Comparison of ENCODE assay signal across 12 mouse cellular contexts in genomic region chr11:43563654-43564244, GRCm38 (mm10). TPM values are rescaled to one million over a fixed set of nuclear protein-coding genes. Genes with fewer than 3 reads are reported as not detected.
DNase-seq lines count a peak whose midpoint lies in the region; ATAC-seq and TF ChIP-seq lines count a peak whose summit lies in the region.
"Had no signal": no experiment of that assay in that cellular context is flagged by ENCODE, and none has a peak within 500 bp of the region (broad histone marks: within the 10 kb centered on the region; RNA-seq: fewer than 3 reads in every experiment).

No protein-coding gene starts in this region.

- H3K4me2 ChIP-seq in liver, embryonic 12.5 days: no peak overlapping the region
- H3K4me2 ChIP-seq in liver, embryonic 11.5 days: no peak overlapping the region
- H3K4me2 ChIP-seq in forebrain, embryonic 12.5 days: no peak overlapping the region
- H3K4me2 ChIP-seq in hindbrain, embryonic 16.5 days (ENCODE audit: low read length): no peak overlapping the region
- no peak overlapping the region for H3K4me2 ChIP-seq in midbrain, postnatal 0 days (ENCODE audit: low read depth, low read length, poor library complexity, severe bottlenecking)

- no peak overlapping the region for H3K9ac ChIP-seq in liver, embryonic 12.5 days
- no peak overlapping the region for H3K9ac ChIP-seq in liver, embryonic 11.5 days (ENCODE audit: low read depth, low read length)
- no peak overlapping the region for H3K9ac ChIP-seq in forebrain, embryonic 12.5 days
- no peak overlapping the region for H3K9ac ChIP-seq in hindbrain, embryonic 16.5 days (ENCODE audit: low read depth, low read length)
- no peak overlapping the region for H3K9ac ChIP-seq in midbrain, postnatal 0 days (replicated peaks; ENCODE audit: low read length, poor library complexity, severe bottlenecking)

- H3K4me3 ChIP-seq in liver, embryonic 12.5 days: no peak overlapping the region
- no peak overlapping the region for H3K4me3 ChIP-seq in liver, embryonic 11.5 days (ENCODE audit: low read depth, low read length)
- H3K4me3 ChIP-seq in forebrain, embryonic 12.5 days (replicated peaks): no peak overlapping the region
- no peak overlapping the region for H3K4me3 ChIP-seq in hindbrain, embryonic 16.5 days (ENCODE audit: low read length)
- H3K4me3 ChIP-seq in midbrain, postnatal 0 days (ENCODE audit: low read depth, low read length): no peak overlapping the region

- peaks cover 11% of the 10 kb centered on the region; the same call in 1 of the 2 replicates for H3K4me1 ChIP-seq in liver, embryonic 12.5 days
- peaks cover 7% of the 10 kb centered on the region for H3K4me1 ChIP-seq in liver, embryonic 11.5 days (replicated peaks; ENCODE audit: control insufficient read depth, insufficient read depth, low read length)
- H3K4me1 ChIP-seq in forebrain, embryonic 12.5 days: peaks cover 56% of the 10 kb centered on the region
- peaks cover 9% of the 10 kb centered on the region for H3K4me1 ChIP-seq in hindbrain, embryonic 16.5 days (ENCODE audit: control insufficient read depth, insufficient read depth, low read depth, low read length)
- H3K4me1 ChIP-seq in midbrain, postnatal 0 days (ENCODE audit: insufficient read depth, low read length): no peaks in the 10 kb centered on the region

- H3K36me3 ChIP-seq in liver, embryonic 12.5 days: 0 out of 2 replicates have a peak, but pooled peaks cover 3% of the 10 kb centered on the region
- H3K36me3 ChIP-seq in liver, embryonic 11.5 days (ENCODE audit: control insufficient read depth, insufficient read depth, low read length): no peaks in the 10 kb centered on the region
- H3K36me3 ChIP-seq in forebrain, embryonic 12.5 days (replicated peaks): peaks cover 6% of the 10 kb centered on the region
- no peaks in the 10 kb centered on the region; the same call in 1 of the 2 replicates for H3K36me3 ChIP-seq in hindbrain, embryonic 16.5 days (ENCODE audit: control insufficient read depth, insufficient read depth, low read length)
- H3K36me3 ChIP-seq in midbrain, postnatal 0 days (ENCODE audit: insufficient read depth, low read length): no peaks in the 10 kb centered on the region

- 64% methylated on average over 10 of the region's 10 CpGs for WGBS in liver, embryonic 12.5 days (ENCODE audit: insufficient replicate concordance)
- 74% methylated on average over 10 of the region's 10 CpGs for WGBS in liver, embryonic 11.5 days
- WGBS in forebrain, embryonic 12.5 days: 52% methylated on average over 10 of the region's 10 CpGs
- WGBS in hindbrain, embryonic 16.5 days: 55% methylated on average over 10 of the region's 10 CpGs
- 54% methylated on average over 10 of the region's 10 CpGs for WGBS in midbrain, postnatal 0 days

- H3K9me3 ChIP-seq in liver, embryonic 12.5 days (replicated peaks): no peaks in the 10 kb centered on the region
- H3K9me3 ChIP-seq in liver, embryonic 11.5 days (ENCODE audit: control insufficient read depth, low read length): no peaks in the 10 kb centered on the region
- H3K9me3 ChIP-seq in forebrain, embryonic 12.5 days: no peaks in the 10 kb centered on the region
- H3K9me3 ChIP-seq in hindbrain, embryonic 16.5 days (ENCODE audit: control insufficient read depth, low read length): no peaks in the 10 kb centered on the region
- H3K9me3 ChIP-seq in midbrain, postnatal 0 days (ENCODE audit: low read length): no peaks in the 10 kb centered on the region

- no peaks in the 10 kb centered on the region for H3K27me3 ChIP-seq in liver, embryonic 12.5 days (replicated peaks)
- no peaks in the 10 kb centered on the region for H3K27me3 ChIP-seq in liver, embryonic 11.5 days (replicated peaks; ENCODE audit: control insufficient read depth, insufficient read depth, low read length)
- H3K27me3 ChIP-seq in forebrain, embryonic 12.5 days: no peaks in the 10 kb centered on the region
- H3K27me3 ChIP-seq in hindbrain, embryonic 16.5 days (replicated peaks; ENCODE audit: control insufficient read depth, insufficient read depth, low read length): no peaks in the 10 kb centered on the region
- H3K27me3 ChIP-seq in midbrain, postnatal 0 days (ENCODE audit: insufficient read depth, low read length): no peaks in the 10 kb centered on the region

- TF ChIP-seq CTCF in midbrain, postnatal 0 days (IDR thresholded peaks at IDR 0.05): no peak

- DNase-seq in liver, embryonic 11.5 days (ENCODE audit: low spot score): no peak
- DNase-seq in midbrain, postnatal 0 days (ENCODE audit: low spot score): no peak
- no peak for DNase-seq in layer of hippocampus, postnatal 10 days (ENCODE audit: low spot score in 2 of 2)
- DNase-seq: right cerebral cortex, postnatal 4 days had no signal

- peak overlapping the region; percentile 13; the same call in 1 of the 2 replicates for H3K27ac ChIP-seq in liver, embryonic 12.5 days
- no peak overlapping the region for H3K27ac ChIP-seq in liver, embryonic 11.5 days (ENCODE audit: low read depth, low read length)
- peak overlapping the region; percentile 42; the same call in 1 of the 2 replicates for H3K27ac ChIP-seq in forebrain, embryonic 12.5 days
- H3K27ac ChIP-seq in hindbrain, embryonic 16.5 days (ENCODE audit: low read depth, low read length): 0 out of 2 replicates have a peak overlapping the region, but pooled peaks have one; percentile 45
- H3K27ac ChIP-seq in midbrain, postnatal 0 days (ENCODE audit: low read depth, low read length): no peak overlapping the region

- ATAC-seq in liver, embryonic 12.5 days: no peak
- ATAC-seq in liver, embryonic 11.5 days (replicated peaks; ENCODE audit: low FRiP score): no peak
- peak; percentile 67 for ATAC-seq in forebrain, embryonic 12.5 days (ENCODE audit: low FRiP score)
- no peak for ATAC-seq in hindbrain, embryonic 16.5 days
- 0 out of 2 replicates have a peak, but pooled peaks have one; percentile 44 for ATAC-seq in midbrain, postnatal 0 days (ENCODE audit: low FRiP score)
- no peak for ATAC-seq in megakaryocyte-erythroid progenitor cell, adult 5-6 weeks (replicated peaks; ENCODE audit: low FRiP score, low TSS enrichment, poor library complexity, severe bottlenecking)

RNA-seq across cellular contexts. Expression of gene 4933415A04Rik, which starts 23.1 kb away (rescaled TPM):
- polyA plus RNA-seq in liver, embryonic 12.5 days (2016; fragmentation: Nextera tagmentation; extraction: Ambion mirVana): 1.0 and 1.4 TPM in 2 replicates
- polyA plus RNA-seq in liver, embryonic 11.5 days (2014; fragmentation: Nextera tagmentation; extraction: Ambion mirVana): 2.1 and 2.7 TPM in 2 replicates
- polyA plus RNA-seq in forebrain, embryonic 12.5 days (2016; fragmentation: Nextera tagmentation; extraction: Ambion mirVana): 5.8 and 6.1 TPM in 2 replicates
- 2.2 and 3.3 TPM in 2 replicates for polyA plus RNA-seq in hindbrain, embryonic 16.5 days (2015; fragmentation: Nextera tagmentation; extraction: Ambion mirVana)
- total RNA-seq in midbrain, postnatal 0 days (2014; rRNA removed): 0.27 and 0.85 TPM in 2 replicates
- polyA plus RNA-seq in midbrain, postnatal 0 days (2015; fragmentation: Nextera tagmentation; extraction: Ambion mirVana): 1.6 and 2.3 TPM in 2 replicates
- total RNA-seq in megakaryocyte-erythroid progenitor cell, adult 5-6 weeks (2014; fragmentation: Nextera tagmentation): not detected in 2 replicates
- not detected in 2 replicates for total RNA-seq in megakaryocyte-erythroid progenitor cell, adult 5-6 weeks (2017)
- 1 to 10 TPM; 1.9 to 2.6 TPM for total RNA-seq in layer of hippocampus, postnatal 10 days (2021)

RNA-seq across cellular contexts. Expression of gene Ccnjl, which starts 35.2 kb away (rescaled TPM):
- 5.4 and 5.6 TPM in 2 replicates for polyA plus RNA-seq in liver, embryonic 12.5 days (2016; fragmentation: Nextera tagmentation; extraction: Ambion mirVana)
- polyA plus RNA-seq in liver, embryonic 11.5 days (2014; fragmentation: Nextera tagmentation; extraction: Ambion mirVana): 11.8 and 12.7 TPM in 2 replicates
- polyA plus RNA-seq in forebrain, embryonic 12.5 days (2016; fragmentation: Nextera tagmentation; extraction: Ambion mirVana): 20.6 and 22.1 TPM in 2 replicates
- polyA plus RNA-seq in hindbrain, embryonic 16.5 days (2015; fragmentation: Nextera tagmentation; extraction: Ambion mirVana): 7.1 and 10.7 TPM in 2 replicates
- total RNA-seq in midbrain, postnatal 0 days (2014; rRNA removed): 2.2 and 4.4 TPM in 2 replicates
- 3.1 and 3.2 TPM in 2 replicates for polyA plus RNA-seq in midbrain, postnatal 0 days (2015; fragmentation: Nextera tagmentation; extraction: Ambion mirVana)
- total RNA-seq in megakaryocyte-erythroid progenitor cell, adult 5-6 weeks (2014; fragmentation: Nextera tagmentation): 1.7 TPM in 1 of 2 replicates, not detected in the other
- 0.11 and 0.33 TPM in 2 replicates for total RNA-seq in megakaryocyte-erythroid progenitor cell, adult 5-6 weeks (2017)
- total RNA-seq in layer of hippocampus, postnatal 10 days (2021): 10 to 100 TPM in 1 of 2 experiments, 1 to 10 TPM in 1; 8.8 to 10.1 TPM

RNA-seq across cellular contexts. Expression of gene Fabp6, which starts 37.6 kb away (rescaled TPM):
- not detected in 2 replicates for polyA plus RNA-seq in liver, embryonic 12.5 days (2016; fragmentation: Nextera tagmentation; extraction: Ambion mirVana)
- not detected in 2 replicates for polyA plus RNA-seq in liver, embryonic 11.5 days (2014; fragmentation: Nextera tagmentation; extraction: Ambion mirVana)
- not detected in 2 replicates for polyA plus RNA-seq in forebrain, embryonic 12.5 days (2016; fragmentation: Nextera tagmentation; extraction: Ambion mirVana)
- polyA plus RNA-seq in hindbrain, embryonic 16.5 days (2015; fragmentation: Nextera tagmentation; extraction: Ambion mirVana): not detected in 2 replicates
- not detected in 2 replicates for total RNA-seq in midbrain, postnatal 0 days (2014; rRNA removed)
- polyA plus RNA-seq in midbrain, postnatal 0 days (2015; fragmentation: Nextera tagmentation; extraction: Ambion mirVana): not detected in 2 replicates
- not detected in 2 replicates for total RNA-seq in megakaryocyte-erythroid progenitor cell, adult 5-6 weeks (2014; fragmentation: Nextera tagmentation)
- not detected in 2 replicates for total RNA-seq in megakaryocyte-erythroid progenitor cell, adult 5-6 weeks (2017)
- total RNA-seq in layer of hippocampus, postnatal 10 days (2021): not detected
- total RNA-seq: hematopoietic stem cell, adult 5-6 weeks had no signal
- polyA plus RNA-seq: cortical plate, adult 2 months; frontal cortex, adult 2 months; liver, embryonic 16.5 days had no signal

Comparison
In these comparisons a context has a peak if more than half of its experiments do, and no peak if none do; other contexts are left out.
1. H3K27ac ChIP-seq: peak in liver, embryonic 12.5 days (single experiment), forebrain, embryonic 12.5 days (single experiment) and hindbrain, embryonic 16.5 days (single experiment); none in liver, embryonic 11.5 days (single experiment) and midbrain, postnatal 0 days (single experiment).
2. ATAC-seq: peak in forebrain, embryonic 12.5 days (single experiment) and midbrain, postnatal 0 days (single experiment); none in liver, embryonic 12.5 days (single experiment), liver, embryonic 11.5 days (single experiment), hindbrain, embryonic 16.5 days (single experiment) and megakaryocyte-erythroid progenitor cell, adult 5-6 weeks (single experiment).